Mouse (Mus musculus) CH12.LX (cell line): ENCODE results near the gene Rnasek.

Source experiments
- CHD2 ChIP-seq: IDR thresholded peaks from 2 replicates; pipeline ENCODE4 v1.6.1; 2011; ENCODE audit warnings: low read length, improper control_type of control experiment
- CTCF ChIP-seq, 2 experiments: IDR thresholded peaks in 1 of 2; conservative IDR thresholded peaks in 1 of 2; 2 replicates each; pipeline ENCODE4 v1.5.1; 2011 to 2012; ENCODE audit warnings: low read depth in 2 of 2, low read length in 2 of 2, improper control_type of control experiment in 1 of 2, inconsistent platforms in 1 of 2, mild to moderate bottlenecking in 1 of 2, moderate library complexity in 1 of 2
- EP300 ChIP-seq: IDR thresholded peaks from 2 replicates; pipeline ENCODE4 v1.6.1; 2011; ENCODE audit warnings: low read length, improper control_type of control experiment
- GABPA ChIP-seq: IDR thresholded peaks from 2 replicates; pipeline ENCODE4 v1.6.1; 2012; ENCODE audit warnings: low read depth, low read length, improper control_type of control experiment, inconsistent platforms; ENCODE audit not compliant: insufficient replicate concordance
- HCFC1 ChIP-seq: IDR thresholded peaks from 2 replicates; pipeline ENCODE4 v1.6.1; 2012; ENCODE audit warnings: low read depth, mild to moderate bottlenecking, inconsistent platforms, low read length, improper control_type of control experiment
- MAFK ChIP-seq: IDR thresholded peaks from 2 replicates; pipeline ENCODE4 v1.6.1; 2011; ENCODE audit warnings: low read length, improper control_type of control experiment; ENCODE audit not compliant: insufficient replicate concordance
- MYC ChIP-seq: IDR thresholded peaks from 2 replicates; pipeline ENCODE4 v1.6.1; 2011; ENCODE audit warnings: low read depth, mild to moderate bottlenecking, improper control_type of control experiment, low read length
- NRF1 ChIP-seq: IDR thresholded peaks from 2 replicates; pipeline ENCODE4 v1.6.1; 2014; ENCODE audit warnings: low read depth, mild to moderate bottlenecking, inconsistent platforms, low read length, improper control_type of control experiment, moderate library complexity
- PAX5 ChIP-seq: IDR thresholded peaks from 2 replicates; pipeline ENCODE4 v1.6.1; 2012; ENCODE audit warnings: low read length, inconsistent platforms, mixed read lengths
- POLR2A ChIP-seq: IDR thresholded peaks from 2 replicates; pipeline ENCODE4 v1.6.1; 2011; ENCODE audit warnings: low read depth, mild to moderate bottlenecking, improper control_type of control experiment, low read length
- USF1 ChIP-seq: IDR thresholded peaks from 2 replicates; pipeline ENCODE4 v1.6.1; 2014; ENCODE audit warnings: low read depth, mild to moderate bottlenecking, inconsistent platforms, low read length, improper control_type of control experiment
- ZC3H11A ChIP-seq: IDR thresholded peaks from 2 replicates; pipeline ENCODE4 v1.6.1; 2012; ENCODE audit warnings: low read depth, mild to moderate bottlenecking, inconsistent platforms, low read length, improper control_type of control experiment
- ZKSCAN1 ChIP-seq: IDR thresholded peaks from 2 replicates; pipeline ENCODE4 v1.6.1; 2012; ENCODE audit warnings: low read depth, inconsistent platforms, low read length, improper control_type of control experiment, borderline replicate concordance

GRCm38 (mm10) chr11:70226602-70226890 lies 13.1 kb downstream of the Rnasek start:
- TF ChIP-seq GABPA: no peak
- TF ChIP-seq EP300: no peak
- TF ChIP-seq POLR2A: no peak
- no peak for TF ChIP-seq CTCF (conservative IDR thresholded peaks at IDR 0.05 in 1 of 2, IDR thresholded peaks at IDR 0.05 in 1 of 2; ENCODE audit: low read depth in 2 of 2, low read length in 2 of 2)
- no peak for TF ChIP-seq PAX5
- no peak for TF ChIP-seq NRF1
- no peak for TF ChIP-seq USF1
- no peak for TF ChIP-seq MYC
- no peak for TF ChIP-seq HCFC1
- TF ChIP-seq MAFK: no peak
- no peak for TF ChIP-seq ZC3H11A
- TF ChIP-seq CHD2: no peak
- no peak for TF ChIP-seq ZKSCAN1
